Comparison of ENCODE assay signal across 11 mouse cellular contexts in the genomic region with DNA sequence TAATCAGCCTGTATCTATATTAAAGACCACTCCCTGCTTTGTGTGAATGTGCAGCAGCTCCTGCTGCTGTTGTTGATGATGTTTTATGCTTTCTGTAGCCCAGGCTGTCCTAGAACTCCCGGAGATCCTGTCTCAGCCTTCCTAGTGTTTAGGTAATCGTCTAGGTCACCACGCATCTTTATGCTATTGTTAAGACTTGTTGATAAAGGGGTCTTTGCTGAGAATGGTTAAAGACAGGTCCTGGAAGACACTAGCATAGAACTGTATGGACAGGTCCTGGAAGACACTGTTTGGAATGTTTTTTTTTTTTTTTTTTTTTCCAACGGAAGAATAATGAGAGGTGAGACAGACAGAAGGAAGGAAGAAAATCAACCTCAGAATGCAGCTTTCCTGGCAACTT. TPM values are rescaled to one million over a fixed set of nuclear protein-coding genes. Genes with fewer than 3 reads are reported as not detected.
DNase-seq lines count a peak whose midpoint lies in the region; ATAC-seq and TF ChIP-seq lines count a peak whose summit lies in the region.
"Had no signal": no experiment of that assay in that cellular context is flagged by ENCODE, and none has a peak within 500 bp of the region (broad histone marks: within the 10 kb centered on the region; RNA-seq: fewer than 3 reads in every experiment).

No protein-coding gene starts in this region.

- no peak for TF ChIP-seq EP300 in heart, postnatal 0 days (IDR thresholded peaks at IDR 0.05; ENCODE audit: low read depth)

- peak overlapping the region; percentile 66; the same call in 1 of the 2 replicates for H3K9ac ChIP-seq in heart, postnatal 0 days (replicated peaks; ENCODE audit: low read depth, low read length)
- H3K9ac ChIP-seq in hindbrain, embryonic 15.5 days, result peak overlapping the region; percentile 99
- H3K9ac ChIP-seq in midbrain, embryonic 14.5 days (replicated peaks; ENCODE audit: low read length), result peak overlapping the region; percentile 98

- no peaks in the 10 kb centered on the region for H3K9me3 ChIP-seq in heart, postnatal 0 days (replicated peaks; ENCODE audit: control insufficient read depth, low read length)
- H3K9me3 ChIP-seq in hindbrain, embryonic 15.5 days, result no peaks in the 10 kb centered on the region
- H3K9me3 ChIP-seq in midbrain, embryonic 14.5 days (ENCODE audit: control insufficient read depth, low read length), result no peaks in the 10 kb centered on the region

- H3K4me2 ChIP-seq in heart, postnatal 0 days (ENCODE audit: low read depth, low read length), result peak overlapping the region; percentile 85
- H3K4me2 ChIP-seq in hindbrain, embryonic 15.5 days, result peak overlapping the region; percentile 71
- H3K4me2 ChIP-seq in midbrain, embryonic 14.5 days (ENCODE audit: low read length), result peak overlapping the region; percentile 57

- no peak for TF ChIP-seq CTCF in heart, postnatal 0 days (IDR thresholded peaks at IDR 0.05; ENCODE audit: low read depth)
- no peak for TF ChIP-seq CTCF in cortical plate, adult 2 months (IDR thresholded peaks at IDR 0.05; ENCODE audit: extremely low read depth, insufficient read depth, low read length)

- no peaks in the 10 kb centered on the region for H3K27me3 ChIP-seq in heart, postnatal 0 days (ENCODE audit: control insufficient read depth, insufficient read depth, low read length)
- no peaks in the 10 kb centered on the region for H3K27me3 ChIP-seq in hindbrain, embryonic 15.5 days
- H3K27me3 ChIP-seq in midbrain, embryonic 14.5 days (ENCODE audit: control insufficient read depth, insufficient read depth, low read length), result no peaks in the 10 kb centered on the region

- H3K27ac ChIP-seq in heart, postnatal 0 days (ENCODE audit: low read depth), result 0 out of 2 replicates have a peak overlapping the region, but pooled peaks have one; percentile 75
- H3K27ac ChIP-seq in cortical plate, adult 2 months (ENCODE audit: insufficient read depth, low read length), result no peak overlapping the region
- peak overlapping the region; percentile 97 for H3K27ac ChIP-seq in hindbrain, embryonic 15.5 days (replicated peaks)
- peak overlapping the region; percentile 95 for H3K27ac ChIP-seq in midbrain, embryonic 14.5 days (replicated peaks; ENCODE audit: low read depth, low read length)

- H3K4me3 ChIP-seq in heart, postnatal 0 days (ENCODE audit: low read depth, low read length), result peak overlapping the region; percentile 56
- peak overlapping the region; percentile 60; the same call in 1 of the 2 replicates for H3K4me3 ChIP-seq in cortical plate, adult 2 months (ENCODE audit: insufficient read depth, low read length)
- H3K4me3 ChIP-seq in hindbrain, embryonic 15.5 days, result peak overlapping the region; percentile 90
- peak overlapping the region; percentile 78 for H3K4me3 ChIP-seq in midbrain, embryonic 14.5 days (replicated peaks; ENCODE audit: low read depth, low read length)

- 0 out of 2 replicates have a peak, but pooled peaks cover 5% of the 10 kb centered on the region for H3K36me3 ChIP-seq in heart, postnatal 0 days (replicated peaks; ENCODE audit: control insufficient read depth, insufficient read depth, low read length)
- peaks cover 24% of the 10 kb centered on the region for H3K36me3 ChIP-seq in hindbrain, embryonic 15.5 days
- H3K36me3 ChIP-seq in midbrain, embryonic 14.5 days (ENCODE audit: control insufficient read depth, insufficient read depth, low read length), result peaks cover 35% of the 10 kb centered on the region

- 0 out of 2 replicates have a peak, but pooled peaks cover 4% of the 10 kb centered on the region for H3K4me1 ChIP-seq in heart, postnatal 0 days (ENCODE audit: control insufficient read depth, insufficient read depth)
- no peaks in the 10 kb centered on the region; the same call in 1 of the 2 replicates for H3K4me1 ChIP-seq in cortical plate, adult 2 months (ENCODE audit: control insufficient read depth, insufficient read depth, low read length)
- peaks cover 23% of the 10 kb centered on the region for H3K4me1 ChIP-seq in hindbrain, embryonic 15.5 days (replicated peaks)
- peaks cover 8% of the 10 kb centered on the region; the same call in 1 of the 2 replicates for H3K4me1 ChIP-seq in midbrain, embryonic 14.5 days (ENCODE audit: control insufficient read depth, insufficient read depth, low read length)

- no peak for TF ChIP-seq POLR2A in cortical plate, adult 2 months (IDR thresholded peaks at IDR 0.05; ENCODE audit: extremely low read depth, insufficient read depth, low read length)

- intact Hi-C loops in heart, postnatal 10 days (cut with DNase I), result loop anchor here (2.0 kb wide), 1 partner anchor 43 kb away; no protein-coding TSS in a partner anchor

- 33% methylated on average over 4 of the region's 4 CpGs for WGBS in heart, postnatal 0 days
- 15% methylated on average over 4 of the region's 4 CpGs for WGBS in hindbrain, embryonic 15.5 days
- 23% methylated on average over 4 of the region's 4 CpGs for WGBS in midbrain, embryonic 14.5 days

- no peak for DNase-seq in heart, postnatal 0 days (ENCODE audit: low spot score)
- no peak for DNase-seq in heart, postnatal 10 days
- peak; percentile 70 for DNase-seq in midbrain, embryonic 14.5 days
- no peak for DNase-seq in embryo, embryonic 11 days
- no peak for DNase-seq in right cerebral cortex, postnatal 4 days
- DNase-seq: thymus, postnatal 25 days had no signal

- no peak for ATAC-seq in heart, postnatal 0 days (ENCODE audit: insufficient read depth, low read depth)
- peak; percentile 19; the same call in 1 of the 2 replicates for ATAC-seq in hindbrain, embryonic 15.5 days (ENCODE audit: low FRiP score, low read depth)
- ATAC-seq in midbrain, embryonic 14.5 days (ENCODE audit: low FRiP score, low TSS enrichment), result no peak
- no peak for ATAC-seq in megakaryocyte progenitor cell, adult 5-6 weeks (replicated peaks; ENCODE audit: poor library complexity)

RNA-seq across cellular contexts. Expression of a gene that starts 2.4 kb away (rescaled TPM):
- total RNA-seq in heart, postnatal 0 days (2014; rRNA removed; ENCODE audit: low replicate concordance), result 12.5 and 14.7 TPM in 2 replicates
- 9.2 and 10.0 TPM in 2 replicates for polyA plus RNA-seq in heart, postnatal 0 days (2015; fragmentation: Nextera tagmentation; extraction: Ambion mirVana)
- total RNA-seq in heart, postnatal 10 days (2021), result 1 to 10 TPM; 5.6 to 6.9 TPM
- 25.2 and 29.3 TPM in 2 replicates for polyA plus RNA-seq in cortical plate, adult 2 months (2012; rRNA removed)
- 222 and 250 TPM in 2 replicates for polyA plus RNA-seq in hindbrain, embryonic 15.5 days (2015; fragmentation: Nextera tagmentation; extraction: Ambion mirVana)
- polyA plus RNA-seq in midbrain, embryonic 14.5 days (2014; fragmentation: Nextera tagmentation; extraction: Ambion mirVana), result 283 and 301 TPM in 2 replicates
- total RNA-seq in megakaryocyte progenitor cell, adult 5-6 weeks (2015), result 0.22 TPM in 1 of 2 replicates, not detected in the other
- total RNA-seq in megakaryocyte progenitor cell, adult 5-6 weeks (2017), result 0.25 TPM in 1 of 2 replicates, not detected in the other
- total RNA-seq: neutrophil, adult 5-6 weeks had no signal

RNA-seq across cellular contexts. Expression of a gene that starts 14.0 kb away (rescaled TPM):
- total RNA-seq in heart, postnatal 0 days (2014; rRNA removed; ENCODE audit: low replicate concordance), result not detected in 2 replicates
- polyA plus RNA-seq in heart, postnatal 0 days (2015; fragmentation: Nextera tagmentation; extraction: Ambion mirVana), result 0.04 TPM in 1 of 2 replicates, not detected in the other
- total RNA-seq in heart, postnatal 10 days (2021), result under 1 TPM in 1 of 2 experiments, not detected in 1; 0.26 TPM
- polyA plus RNA-seq in cortical plate, adult 2 months (2012; rRNA removed), result 3.5 and 4.1 TPM in 2 replicates
- polyA plus RNA-seq in hindbrain, embryonic 15.5 days (2015; fragmentation: Nextera tagmentation; extraction: Ambion mirVana), result 2.5 and 3.1 TPM in 2 replicates
- 1.8 and 2.0 TPM in 2 replicates for polyA plus RNA-seq in midbrain, embryonic 14.5 days (2014; fragmentation: Nextera tagmentation; extraction: Ambion mirVana)
- total RNA-seq in megakaryocyte progenitor cell, adult 5-6 weeks (2015), result not detected in 2 replicates
- total RNA-seq in megakaryocyte progenitor cell, adult 5-6 weeks (2017), result not detected in 2 replicates
- total RNA-seq: neutrophil, adult 5-6 weeks had no signal

RNA-seq across cellular contexts. Expression of a gene that starts 19.8 kb away (rescaled TPM):
- not detected in 2 replicates for total RNA-seq in heart, postnatal 0 days (2014; rRNA removed; ENCODE audit: low replicate concordance)
- not detected in 2 replicates for polyA plus RNA-seq in heart, postnatal 0 days (2015; fragmentation: Nextera tagmentation; extraction: Ambion mirVana)
- not detected for total RNA-seq in heart, postnatal 10 days (2021)
- polyA plus RNA-seq in cortical plate, adult 2 months (2012; rRNA removed), result 99.6 and 128 TPM in 2 replicates
- 2.3 TPM in 2 replicates for polyA plus RNA-seq in hindbrain, embryonic 15.5 days (2015; fragmentation: Nextera tagmentation; extraction: Ambion mirVana)
- polyA plus RNA-seq in midbrain, embryonic 14.5 days (2014; fragmentation: Nextera tagmentation; extraction: Ambion mirVana), result 1.9 and 2.2 TPM in 2 replicates
- not detected in 2 replicates for total RNA-seq in megakaryocyte progenitor cell, adult 5-6 weeks (2015)
- not detected in 2 replicates for total RNA-seq in megakaryocyte progenitor cell, adult 5-6 weeks (2017)
- total RNA-seq: neutrophil, adult 5-6 weeks had no signal
- polyA plus RNA-seq: kidney, adult 2 months had no signal

RNA-seq across cellular contexts. Expression of a gene that starts 22.3 kb away (rescaled TPM):
- total RNA-seq in heart, postnatal 0 days (2014; rRNA removed; ENCODE audit: low replicate concordance), result not detected in 2 replicates
- polyA plus RNA-seq in heart, postnatal 0 days (2015; fragmentation: Nextera tagmentation; extraction: Ambion mirVana), result 0.18 TPM in 1 of 2 replicates, not detected in the other
- not detected for total RNA-seq in heart, postnatal 10 days (2021)
- 0.85 and 1.0 TPM in 2 replicates for polyA plus RNA-seq in cortical plate, adult 2 months (2012; rRNA removed)
- polyA plus RNA-seq in hindbrain, embryonic 15.5 days (2015; fragmentation: Nextera tagmentation; extraction: Ambion mirVana), result 0.30 and 0.38 TPM in 2 replicates
- 0.32 and 0.76 TPM in 2 replicates for polyA plus RNA-seq in midbrain, embryonic 14.5 days (2014; fragmentation: Nextera tagmentation; extraction: Ambion mirVana)
- not detected in 2 replicates for total RNA-seq in megakaryocyte progenitor cell, adult 5-6 weeks (2015)
- total RNA-seq in megakaryocyte progenitor cell, adult 5-6 weeks (2017), result not detected in 2 replicates

RNA-seq across cellular contexts. Expression of a gene that starts 42.4 kb away (rescaled TPM):
- total RNA-seq in heart, postnatal 0 days (2014; rRNA removed; ENCODE audit: low replicate concordance), result 4.8 and 6.7 TPM in 2 replicates
- 1.8 and 1.9 TPM in 2 replicates for polyA plus RNA-seq in heart, postnatal 0 days (2015; fragmentation: Nextera tagmentation; extraction: Ambion mirVana)
- total RNA-seq in heart, postnatal 10 days (2021), result 10 to 100 TPM; 14.0 to 17.2 TPM
- 481 and 483 TPM in 2 replicates for polyA plus RNA-seq in cortical plate, adult 2 months (2012; rRNA removed)
- polyA plus RNA-seq in hindbrain, embryonic 15.5 days (2015; fragmentation: Nextera tagmentation; extraction: Ambion mirVana), result 85.2 and 86.0 TPM in 2 replicates
- 103 and 123 TPM in 2 replicates for polyA plus RNA-seq in midbrain, embryonic 14.5 days (2014; fragmentation: Nextera tagmentation; extraction: Ambion mirVana)
- 2.6 and 4.3 TPM in 2 replicates for total RNA-seq in megakaryocyte progenitor cell, adult 5-6 weeks (2015)
- total RNA-seq in megakaryocyte progenitor cell, adult 5-6 weeks (2017), result 0.25 and 0.91 TPM in 2 replicates

Comparison
In these comparisons a context has a peak if more than half of its experiments do, and no peak if none do; other contexts are left out.
1. RNA of a gene that starts 19.8 kb away (polyA plus RNA-seq): 99.6 to 128 TPM in cortical plate, adult 2 months; 2.3 TPM in hindbrain, embryonic 15.5 days, 1.9 to 2.2 TPM in midbrain, embryonic 14.5 days and not detected in heart, postnatal 0 days; every median in the first group is over 10 times any median in the second.
2. Peak in every context shown above with its lines, with median percentiles within 50 percentile points of each other: H3K4me2 ChIP-seq, H3K4me3 ChIP-seq and H3K9ac ChIP-seq.